Mouse (Mus musculus) erythroblast, embryonic 14.5 days (primary cell): ENCODE measurements at regions not wholly inside any gene's neighbourhood (a gene's known extent, or its start where the extent isn't known, plus 50 kb on each side); places are given as distances from the start of the nearest gene placed in this dataset.

Experiments
- GATA1 ChIP-seq: IDR thresholded peaks from 2 replicates; pipeline ENCODE4 v1.6.1; 2012; ENCODE audit warnings: low read length, inconsistent platforms, mixed read lengths
- TAL1 ChIP-seq: IDR thresholded peaks from 3 replicates; pipeline ENCODE4 v1.6.1; 2012; ENCODE audit warnings: low read length, inconsistent platforms, mixed read lengths

DNA sequence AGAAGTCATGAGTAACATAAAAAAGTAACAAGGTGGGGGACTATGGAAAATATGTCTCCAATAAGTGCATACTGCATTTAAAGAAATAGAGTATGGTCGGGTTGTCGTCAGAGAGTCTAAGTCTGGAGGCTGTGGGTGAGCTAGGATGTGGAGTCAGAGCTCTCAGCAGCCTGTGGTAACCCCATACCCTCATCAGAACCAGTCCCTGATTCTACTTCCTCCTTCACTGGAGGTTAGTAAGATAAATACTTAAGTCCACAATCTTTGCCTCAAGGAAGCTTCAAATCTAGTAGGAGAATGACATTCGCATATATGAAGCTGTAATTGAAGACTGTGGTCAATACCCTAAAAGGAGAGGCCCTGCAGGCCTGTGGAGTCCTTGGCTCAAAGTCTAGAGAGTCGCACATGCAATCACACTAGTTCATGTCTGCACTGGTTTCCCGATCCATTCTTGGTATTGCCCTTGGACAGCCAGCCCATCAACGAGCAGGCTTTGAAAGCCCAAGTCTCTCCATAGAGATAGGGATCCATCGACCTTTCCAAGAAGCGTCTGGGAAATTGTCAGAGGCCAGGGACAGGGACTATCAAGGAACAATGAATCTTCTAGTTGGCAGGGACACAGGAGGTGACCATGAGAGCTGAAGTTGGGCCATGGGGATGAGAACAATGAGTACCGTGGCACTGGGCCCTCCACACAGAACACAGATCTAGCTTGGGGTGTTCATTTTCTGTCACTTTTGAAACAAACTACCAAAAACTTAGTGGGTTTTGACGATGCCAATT lies 200.3 kb downstream of the Zfp36l1 start:
- TF ChIP-seq GATA1 = no peak
- no peak for TF ChIP-seq TAL1
